Mouse (Mus musculus) midbrain, embryonic 14.5 days (tissue): Measurements from ENCODE around the gene D7Ertd443e. TPM values are rescaled to one million over a fixed set of nuclear protein-coding genes. Genes with fewer than 3 reads are reported as not detected.

ENCODE experiments used
- ATAC-seq: fragments of 200-750 bp; cut with Nextera tagmentation; 2 replicates; pipeline ENCODE4 v1.8.0; 2017; ENCODE audit warnings: moderate number of reproducible peaks, moderate library complexity; ENCODE audit not compliant: low FRiP score, low TSS enrichment
- DNase-seq: peaks from one replicate; pipeline ENCODE4 v3.0.0-alpha.2; 2015
- H3K27ac ChIP-seq: fragments of 300-500 bp; sonication (generic); replicated peaks from 2 replicates; pipeline ENCODE4 v1.5.1; 2014; ENCODE audit warnings: mild to moderate bottlenecking, low read depth, low read length, moderate library complexity
- H3K27me3 ChIP-seq: fragments of 300-500 bp; sonication (generic); 2 replicates; pipeline ENCODE4 v1.6.1; 2014; ENCODE audit warnings: low read length, control low read depth, mixed read lengths; ENCODE audit not compliant: control insufficient read depth, insufficient read depth
- H3K36me3 ChIP-seq: fragments of 300-500 bp; sonication (generic); 2 replicates; pipeline ENCODE4 v1.6.1; 2014; ENCODE audit warnings: low read length, control low read depth; ENCODE audit not compliant: control insufficient read depth, insufficient read depth
- H3K4me1 ChIP-seq: fragments of 300-500 bp; sonication (generic); 2 replicates; pipeline ENCODE4 v1.6.1; 2014; ENCODE audit warnings: mild to moderate bottlenecking, antibody characterized with exemption, low read length, control low read depth; ENCODE audit not compliant: control insufficient read depth, insufficient read depth
- H3K4me2 ChIP-seq: fragments of 300-500 bp; sonication (generic); 2 replicates; pipeline ENCODE4 v1.6.1; 2014; ENCODE audit warnings: mild to moderate bottlenecking, low read length, moderate library complexity
- H3K4me3 ChIP-seq: fragments of 300-500 bp; sonication (generic); replicated peaks from 2 replicates; pipeline ENCODE4 v1.5.1; 2014; ENCODE audit warnings: low read depth, low read length
- H3K9ac ChIP-seq: fragments of 300-500 bp; sonication (generic); replicated peaks from 2 replicates; pipeline ENCODE4 v1.6.1; 2014; ENCODE audit warnings: mild to moderate bottlenecking, low read length, moderate library complexity
- H3K9me3 ChIP-seq: fragments of 300-500 bp; sonication (generic); 2 replicates; pipeline ENCODE4 v1.6.1; 2016; ENCODE audit warnings: low read length, control low read depth, mixed read lengths; ENCODE audit not compliant: control insufficient read depth
- WGBS: fragments of 180-500 bp; shearing (Covaris S2); extraction: QIAGEN DNeasy Blood & Tissue Kit; methylation state at CpG from one replicate; pipeline ENCODE4 v1.1.7; 2014; 5-methylcytosine and 5-hydroxymethylcytosine counted together
- polyA plus RNA-seq: library from polyadenylated mRNA; unstranded; fragments of >200 nt; fragmentation: Nextera tagmentation; extraction: Ambion mirVana; gene quantifications from 2 replicates; pipeline ENCODE4 v1.2.1, GENCODE M21; 2014

D7Ertd443e gene
- polyA plus RNA-seq, 1 experiment from 2014 or later = 0.24 TPM

DNA sequence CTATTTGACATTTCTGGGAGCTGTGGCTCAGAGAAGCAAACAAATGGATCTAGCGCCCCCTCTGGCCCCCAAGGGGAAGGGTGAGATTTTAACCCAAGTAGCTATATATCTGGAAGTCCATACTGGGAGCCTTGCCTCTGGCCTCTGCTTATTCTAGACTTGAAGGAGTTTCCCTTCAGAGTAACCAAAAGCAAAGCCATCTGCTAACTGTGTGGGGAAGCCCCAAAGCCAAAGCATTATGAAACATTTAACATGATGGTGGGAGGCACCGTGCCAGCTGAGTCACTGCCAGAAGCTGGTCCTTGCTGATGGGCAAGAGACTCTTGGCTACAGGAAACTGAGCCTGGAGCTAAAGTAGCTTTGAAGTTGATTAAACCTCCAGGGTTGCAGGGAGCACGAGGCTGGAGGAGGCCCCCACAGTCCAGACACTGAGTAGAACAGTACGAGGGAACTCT is 4.0 kb downstream of the D7Ertd443e start:
- ATAC-seq (no peak), DNase-seq (peak; percentile 62)
- WGBS = 44% methylated on average over 4 of the region's 4 CpGs
- H3K36me3 ChIP-seq = no peaks in the 10 kb centered on the region
- H3K27me3 ChIP-seq = no peaks in the 10 kb centered on the region
- no peaks in the 10 kb centered on the region for H3K4me1 ChIP-seq
- H3K27ac ChIP-seq = no peak overlapping the region
- no peak overlapping the region for H3K9ac ChIP-seq
- H3K9me3 ChIP-seq = no peaks in the 10 kb centered on the region
- H3K4me2 ChIP-seq = no peak overlapping the region
- no peak overlapping the region for H3K4me3 ChIP-seq

DNA sequence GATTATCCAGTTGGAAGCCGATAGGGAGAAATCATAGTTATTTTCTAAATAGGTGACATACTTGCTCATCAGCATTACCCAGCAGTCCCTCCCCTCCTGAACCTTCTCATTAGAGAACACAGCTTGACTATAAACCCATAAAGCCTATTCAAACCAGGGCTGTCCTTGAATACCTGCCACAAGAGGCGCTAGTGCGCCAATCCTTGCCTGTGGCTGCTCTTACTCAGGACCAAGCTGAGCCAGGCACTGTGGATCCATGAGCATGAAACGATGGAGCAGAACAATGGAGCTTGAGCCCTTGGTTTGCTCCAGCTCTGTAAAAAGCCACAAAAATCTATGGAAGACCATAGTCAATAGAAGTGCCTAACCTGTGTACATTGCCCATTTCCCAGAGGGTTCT is 7.2 kb downstream of the D7Ertd443e start:
- H3K27me3 ChIP-seq = no peaks in the 10 kb centered on the region
- WGBS = 45% methylated on average over 4 of the region's 4 CpGs
- H3K9ac ChIP-seq = no peak overlapping the region
- H3K4me1 ChIP-seq = no peaks in the 10 kb centered on the region
- no peak overlapping the region for H3K27ac ChIP-seq
- no peaks in the 10 kb centered on the region for H3K36me3 ChIP-seq
- peak; percentile 65 for DNase-seq
- H3K4me3 ChIP-seq = no peak overlapping the region
- H3K9me3 ChIP-seq = no peaks in the 10 kb centered on the region
- no peak for ATAC-seq
- H3K4me2 ChIP-seq = no peak overlapping the region

DNA sequence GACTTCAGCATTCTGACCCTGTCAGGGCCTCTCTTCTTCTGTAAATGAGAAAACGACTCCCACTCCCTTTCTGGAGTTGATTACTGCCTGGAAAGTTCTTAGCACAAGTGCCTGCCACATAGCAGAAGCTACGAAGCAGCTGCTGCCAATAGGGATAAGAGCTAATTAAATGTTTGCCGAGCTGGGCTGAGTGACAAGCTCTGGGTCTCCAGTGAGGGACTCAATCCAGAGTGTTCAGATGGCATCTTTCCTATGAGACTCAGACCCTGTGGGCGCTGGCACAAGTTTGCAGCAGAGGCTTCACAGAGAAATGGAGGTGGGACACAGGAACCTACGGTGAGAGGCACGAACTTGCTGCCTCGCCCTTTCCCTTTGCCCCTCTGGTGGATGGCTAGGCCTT is 8.7 kb downstream of the D7Ertd443e start:
- Histone ChIP-seq H3K27ac (no peak overlapping the region), H3K36me3 (no peaks in the 10 kb centered on the region), H3K9me3 (no peaks in the 10 kb centered on the region), H3K4me2 (no peak overlapping the region), H3K4me1 (no peaks in the 10 kb centered on the region; the same call in 1 of the 2 replicates), H3K4me3 (no peak overlapping the region), H3K27me3 (no peaks in the 10 kb centered on the region), H3K9ac (no peak overlapping the region)
- WGBS = 75% methylated on average over 7 of the region's 7 CpGs
- DNase-seq (peak; percentile 29), ATAC-seq (no peak)

DNA sequence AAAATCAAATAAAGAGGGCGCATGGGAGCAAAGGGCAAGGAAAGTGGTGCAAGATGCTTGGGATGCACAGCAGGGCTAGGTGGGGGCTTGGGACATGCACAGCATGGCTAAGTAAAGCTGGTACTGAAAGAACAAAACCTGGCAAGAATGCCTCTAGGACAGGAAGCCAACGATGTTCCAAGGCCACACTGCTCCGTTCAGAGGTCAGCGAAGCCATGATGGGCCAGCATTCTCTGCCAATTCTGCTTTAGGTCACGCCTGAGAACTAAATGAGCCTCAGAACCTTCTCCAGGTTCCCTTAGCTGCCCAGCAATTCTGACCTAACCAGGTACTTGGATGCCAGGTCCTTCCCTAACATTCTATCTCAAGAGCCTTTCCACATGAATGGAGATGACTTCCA is 13.2 kb downstream of the D7Ertd443e start:
- H3K4me1 ChIP-seq = no peaks in the 10 kb centered on the region; the same call in 1 of the 2 replicates
- WGBS = 51% methylated on average over 5 of the region's 5 CpGs

DNA sequence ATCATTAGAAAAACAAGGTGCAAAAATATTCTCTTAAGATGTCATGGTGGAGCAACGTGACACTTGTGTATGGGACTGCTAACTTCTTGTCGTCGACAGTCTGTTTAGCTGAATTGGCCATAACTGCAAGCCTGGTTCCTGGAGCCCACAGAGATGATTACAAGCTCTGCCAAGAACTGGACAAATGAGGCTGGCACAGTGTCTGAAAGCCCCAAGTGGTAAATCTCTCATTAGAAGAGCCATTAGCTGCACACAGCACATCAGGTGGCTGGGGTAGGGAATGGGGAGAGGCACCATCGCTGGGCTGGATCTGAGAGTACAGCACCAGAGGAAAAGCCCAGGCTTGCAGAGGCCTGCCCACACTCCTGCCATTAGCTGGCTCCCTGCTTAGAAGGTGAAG is 16.2 kb downstream of the D7Ertd443e start:
- no peaks in the 10 kb centered on the region for H3K27me3 ChIP-seq
- H3K4me2 ChIP-seq = no peak overlapping the region
- H3K9ac ChIP-seq = no peak overlapping the region
- no peak for ATAC-seq
- DNase-seq = no peak
- H3K27ac ChIP-seq = no peak overlapping the region
- no peaks in the 10 kb centered on the region for H3K9me3 ChIP-seq
- no peaks in the 10 kb centered on the region; the same call in 1 of the 2 replicates for H3K4me1 ChIP-seq
- H3K4me3 ChIP-seq = no peak overlapping the region
- 92% methylated on average over 4 of the region's 4 CpGs for WGBS
- H3K36me3 ChIP-seq = no peaks in the 10 kb centered on the region

More for the DNA sequence above, 13.2 kb downstream of the D7Ertd443e start:
- ATAC-seq (no peak), DNase-seq (no peak)
- no peaks in the 10 kb centered on the region for H3K27me3 ChIP-seq
- H3K9me3 ChIP-seq = no peaks in the 10 kb centered on the region
- no peak overlapping the region for H3K4me3 ChIP-seq
- no peak overlapping the region for H3K9ac ChIP-seq
- H3K4me2 ChIP-seq = no peak overlapping the region
- H3K36me3 ChIP-seq = no peaks in the 10 kb centered on the region
- H3K27ac ChIP-seq = no peak overlapping the region

DNA sequence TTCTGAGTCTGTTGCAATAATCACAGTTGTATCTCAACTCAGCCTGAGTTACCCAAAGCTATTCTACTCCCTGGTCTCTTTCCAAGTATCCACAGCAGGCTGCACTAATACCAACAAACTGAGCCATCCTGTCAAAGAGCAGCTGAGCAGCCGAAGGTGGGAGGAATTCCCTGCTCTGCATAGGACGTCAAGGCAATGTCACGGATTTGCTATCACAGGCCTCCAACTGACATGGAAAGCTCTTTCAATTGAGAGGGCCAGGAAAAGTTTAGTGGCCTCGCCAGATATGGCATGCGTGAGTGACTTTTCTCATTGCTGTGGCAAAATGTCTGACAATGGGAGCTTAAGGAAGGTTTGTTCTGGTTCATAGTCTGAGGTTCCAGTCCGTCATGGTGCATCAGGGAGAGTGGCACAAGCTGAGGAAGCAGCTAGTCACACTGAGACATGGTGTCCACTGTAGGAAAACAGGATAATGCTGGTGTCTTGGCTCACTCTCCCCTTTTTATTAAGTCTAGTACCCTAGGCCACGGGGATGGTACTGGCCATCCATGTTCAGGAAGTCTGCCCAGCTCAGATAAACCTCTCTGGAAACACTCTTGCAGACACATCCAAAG is 23.1 kb downstream of the D7Ertd443e start:
- peak; percentile 46; the same call in 1 of the 2 replicates for ATAC-seq
- DNase-seq = peak; percentile 58
- Histone ChIP-seq H3K27ac (no peak overlapping the region), H3K36me3 (no peaks in the 10 kb centered on the region), H3K9ac (no peak overlapping the region), H3K4me1 (no peaks in the 10 kb centered on the region), H3K4me3 (no peak overlapping the region), H3K9me3 (no peaks in the 10 kb centered on the region), H3K27me3 (no peaks in the 10 kb centered on the region), H3K4me2 (no peak overlapping the region)
- 12% methylated on average over 7 of the region's 7 CpGs for WGBS

DNA sequence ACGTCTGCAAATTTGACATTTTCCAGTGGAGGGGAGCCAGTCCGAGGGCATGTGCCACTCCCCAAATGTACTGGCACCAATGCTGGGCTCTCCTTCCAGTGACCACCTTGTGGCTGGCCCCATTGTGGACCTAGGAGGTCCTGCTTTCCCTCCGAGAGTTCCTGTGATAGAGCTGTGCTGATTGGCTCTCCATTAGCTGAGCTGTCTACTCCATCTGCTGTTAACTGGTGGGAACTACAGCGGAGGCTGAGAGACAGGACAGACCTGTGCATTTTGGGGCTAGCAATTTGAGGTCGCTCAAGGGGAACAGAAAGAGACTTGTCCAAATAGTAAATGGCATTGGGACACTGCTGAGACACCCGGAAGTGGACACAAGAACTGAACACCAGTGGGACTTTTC is 36.6 kb downstream of the D7Ertd443e start:
- Histone ChIP-seq H3K9me3 (no peaks in the 10 kb centered on the region), H3K36me3 (no peaks in the 10 kb centered on the region), H3K9ac (no peak overlapping the region), H3K27ac (no peak overlapping the region), H3K4me2 (no peak overlapping the region), H3K4me3 (no peak overlapping the region), H3K27me3 (no peaks in the 10 kb centered on the region), H3K4me1 (no peaks in the 10 kb centered on the region)
- 43% methylated on average over 6 of the region's 6 CpGs for WGBS
- DNase-seq = peak; percentile 68
- ATAC-seq = no peak

DNA sequence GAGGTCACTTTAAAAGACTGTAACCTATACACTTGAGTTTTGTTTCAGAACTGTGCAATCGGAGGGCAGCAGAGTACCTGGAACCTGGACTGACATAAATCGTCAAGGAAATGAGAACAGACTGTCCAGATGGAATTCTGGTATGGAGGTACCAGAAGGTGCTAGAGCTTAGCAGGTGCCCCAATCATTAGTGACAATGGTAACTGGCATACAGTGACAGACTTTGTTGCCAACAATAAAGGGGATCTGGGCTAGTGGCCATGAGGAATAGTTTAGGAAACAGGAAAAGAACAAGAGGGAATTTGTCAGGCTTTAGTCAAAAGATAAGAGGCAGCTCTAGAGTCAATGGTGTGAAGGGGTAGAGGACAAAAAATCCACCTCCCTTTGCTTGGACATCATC is 43.3 kb downstream of the D7Ertd443e start:
- DNase-seq (no peak), ATAC-seq (no peak)
- H3K27ac ChIP-seq = no peak overlapping the region

DNA sequence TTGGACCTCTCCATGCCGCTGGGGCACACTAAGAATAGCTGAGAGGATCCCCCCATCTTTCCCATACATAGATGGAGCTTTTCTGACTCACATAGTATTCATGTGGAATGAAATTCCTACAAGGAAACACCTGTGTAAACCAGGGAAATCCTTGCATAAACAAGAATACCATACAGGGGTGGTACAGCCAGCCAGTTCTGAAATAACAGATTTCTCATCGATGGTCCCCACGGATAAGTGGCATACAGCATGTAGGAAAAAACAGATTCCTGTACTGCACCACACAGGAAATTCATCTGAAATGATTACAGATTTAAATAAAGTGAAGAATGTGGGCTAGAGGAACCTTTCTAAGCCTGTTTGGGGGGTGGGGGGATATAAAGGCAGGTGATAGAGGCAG is 49.5 kb downstream of the D7Ertd443e start:
- no peak for DNase-seq
- WGBS = 94% methylated on average over 3 of the region's 3 CpGs

More for the DNA sequence above, 43.3 kb downstream of the D7Ertd443e start:
- H3K9me3 ChIP-seq = no peaks in the 10 kb centered on the region
- H3K27me3 ChIP-seq = no peaks in the 10 kb centered on the region
- H3K9ac ChIP-seq = no peak overlapping the region
- WGBS = 87% methylated on average over 2 of the region's 2 CpGs
- no peaks in the 10 kb centered on the region for H3K36me3 ChIP-seq
- no peak overlapping the region for H3K4me3 ChIP-seq
- H3K4me1 ChIP-seq = no peaks in the 10 kb centered on the region
- no peak overlapping the region for H3K4me2 ChIP-seq

More for the DNA sequence above, 49.5 kb downstream of the D7Ertd443e start:
- no peak overlapping the region for H3K9ac ChIP-seq
- no peak overlapping the region for H3K4me2 ChIP-seq
- H3K36me3 ChIP-seq = no peaks in the 10 kb centered on the region
- ATAC-seq = no peak
- no peak overlapping the region for H3K27ac ChIP-seq
- no peaks in the 10 kb centered on the region for H3K27me3 ChIP-seq
- H3K9me3 ChIP-seq = no peaks in the 10 kb centered on the region
- H3K4me1 ChIP-seq = no peaks in the 10 kb centered on the region
- H3K4me3 ChIP-seq = no peak overlapping the region
